Mouse (Mus musculus) olfactory bulb, adult 2 months (tissue): ENCODE measurements around the gene Tcp11l2.

ENCODE experiments used
- CTCF ChIP-seq: fragments of 200-500 bp; IDR thresholded peaks from 2 replicates; pipeline ENCODE4 v1.5.1; 2012; ENCODE audit warnings: low read depth, mild to moderate bottlenecking, low read length, moderate library complexity; ENCODE audit not compliant: insufficient read depth
- POLR2A ChIP-seq: fragments of 200-500 bp; IDR thresholded peaks from 2 replicates; pipeline ENCODE4 v1.6.1; 2012; ENCODE audit warnings: mild to moderate bottlenecking, low read depth, low read length, moderate library complexity; ENCODE audit not compliant: insufficient read depth

GRCm38 (mm10) chr10:84638382-84638781 is 62.0 kb downstream of the Tcp11l2 start:
- TF ChIP-seq CTCF = no peak
- no peak for TF ChIP-seq POLR2A
